Mouse (Mus musculus): ENCODE measurements at regions not wholly inside any gene's neighbourhood (a gene's known extent, or its start where the extent isn't known, plus 50 kb on each side); places are given as distances from the start of the nearest gene placed in this dataset.

- no peak overlapping the region for H3K4me3 ChIP-seq
- no peaks in the 10 kb centered on the region for H3K9me3 ChIP-seq
- 84% methylated on average over 2 of the region's 2 CpGs for WGBS
- H3K9ac ChIP-seq = no peak overlapping the region
- no peak for ATAC-seq (ENCODE audit: low FRiP score, low read depth)
- no peak overlapping the region for H3K4me2 ChIP-seq
- H3K27me3 ChIP-seq = no peaks in the 10 kb centered on the region
- H3K36me3 ChIP-seq = no peaks in the 10 kb centered on the region
- no peaks in the 10 kb centered on the region for H3K4me1 ChIP-seq (replicated peaks)
- H3K27ac ChIP-seq (replicated peaks) = no peak overlapping the region
Measured at GRCm38 (mm10) chr1:5315839-5316238, 508.1 kb downstream of the Gm37988 start.

GRCm38 (mm10) chr1:5317088-5317487 is 509.4 kb downstream of the Gm37988 start:
- no peak for ATAC-seq (ENCODE audit: low FRiP score, low read depth)
- no peak overlapping the region for H3K4me3 ChIP-seq
- H3K27me3 ChIP-seq = no peaks in the 10 kb centered on the region
- no peaks in the 10 kb centered on the region for H3K9me3 ChIP-seq
- H3K9ac ChIP-seq = no peak overlapping the region
- no peaks in the 10 kb centered on the region for H3K36me3 ChIP-seq
- no peaks in the 10 kb centered on the region for H3K4me1 ChIP-seq (replicated peaks)
- no peak overlapping the region for H3K4me2 ChIP-seq
- no peak overlapping the region for H3K27ac ChIP-seq (replicated peaks)
- WGBS = 92% methylated on average over 1 of the region's 1 CpGs

DNA sequence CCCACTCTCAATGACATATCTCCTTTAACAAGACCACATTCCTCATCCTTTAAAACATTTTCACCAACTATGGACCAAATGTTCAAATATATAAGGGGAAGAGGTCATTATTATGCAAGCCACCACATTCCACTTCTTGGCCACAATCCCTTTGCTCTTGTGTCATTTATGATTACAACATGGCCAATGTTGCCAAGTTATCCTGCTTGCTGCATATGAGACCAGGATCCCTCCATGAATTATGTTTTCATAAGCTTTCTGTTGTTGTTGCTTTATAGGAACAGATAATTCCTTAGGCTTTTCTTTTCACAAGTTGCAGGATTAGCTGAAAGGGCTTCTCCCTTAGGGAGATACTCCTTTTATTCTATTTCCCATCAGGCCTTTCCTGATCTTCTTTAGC is 518.6 kb downstream of the Gm37988 start:
- no peaks in the 10 kb centered on the region for H3K4me1 ChIP-seq (replicated peaks)
- H3K4me2 ChIP-seq = no peak overlapping the region
- H3K9me3 ChIP-seq = no peaks in the 10 kb centered on the region
- no peak overlapping the region for H3K27ac ChIP-seq (replicated peaks)
- no peak overlapping the region for H3K9ac ChIP-seq
- H3K27me3 ChIP-seq = no peaks in the 10 kb centered on the region
- H3K4me3 ChIP-seq = no peak overlapping the region
- no peaks in the 10 kb centered on the region for H3K36me3 ChIP-seq
- no peak for ATAC-seq (ENCODE audit: low FRiP score, low read depth)

All from hindbrain, embryonic 15.5 days (tissue).